Mouse (Mus musculus) bone marrow macrophage, adult 2 months (primary cell): Measurements from ENCODE around the gene Pla2g5. TPM values are rescaled to one million over a fixed set of nuclear protein-coding genes. Genes with fewer than 3 reads are reported as not detected.
A peak's percentile ranks its signal among the peaks of the same experiment; 100 is the strongest.

ENCODE experiments used
- H3K27ac ChIP-seq: 2 replicates; pipeline ENCODE4 v1.5.1; 2012; ENCODE audit warnings: low read depth, low read length; ENCODE audit not compliant: insufficient read depth
- H3K4me1 ChIP-seq: 2 replicates; pipeline ENCODE4 v1.6.1; 2012; ENCODE audit warnings: low read length; ENCODE audit not compliant: control insufficient read depth, insufficient read depth
- H3K4me3 ChIP-seq: 2 replicates; pipeline ENCODE4 v1.5.1; 2012; ENCODE audit warnings: mild to moderate bottlenecking, low read length, moderate library complexity; ENCODE audit not compliant: insufficient read depth
- CTCF ChIP-seq: IDR thresholded peaks from 2 replicates; pipeline ENCODE4 v1.5.1; 2012; ENCODE audit warnings: low read depth, mild to moderate bottlenecking, low read length, moderate library complexity
- POLR2A ChIP-seq: IDR thresholded peaks from 2 replicates; pipeline ENCODE4 v1.6.1; 2012; ENCODE audit warnings: mild to moderate bottlenecking, low read depth, low read length, borderline replicate concordance
- polyA plus RNA-seq: library from polyadenylated mRNA; stranded (reverse); fragments of >200 nt; gene quantifications from 2 replicates; pipeline ENCODE4 v1.2.4, GENCODE M21; 2012; ENCODE audit not compliant: missing spikeins, insufficient read depth, insufficient read length

The Pla2g5 gene
- polyA plus RNA-seq, 1 experiment: not detected

DNA sequence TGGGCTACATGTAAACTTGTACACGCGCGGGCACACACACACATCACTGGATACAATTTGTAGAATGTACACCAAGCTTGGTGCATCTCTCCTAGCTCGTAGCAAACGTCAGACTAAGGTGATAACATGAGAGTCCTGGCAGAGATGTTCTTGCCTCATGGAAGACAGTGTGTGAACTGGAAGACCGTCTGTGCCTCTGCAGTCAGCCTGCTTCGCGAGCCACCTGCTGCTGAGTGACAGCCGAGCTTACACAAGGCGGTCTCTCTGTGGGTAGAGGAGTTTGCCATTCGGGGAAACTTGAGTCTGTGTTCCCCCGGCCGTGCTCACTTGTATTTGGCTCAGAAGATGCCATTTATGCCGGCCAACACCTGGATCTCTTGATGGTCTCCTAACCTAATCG is 4.8 kb downstream of the Pla2g5 start:
- peaks cover 5% of the 10 kb centered on the region; the same call in 1 of the 2 replicates for H3K4me1 ChIP-seq
- no peak for TF ChIP-seq POLR2A
- no peak for TF ChIP-seq CTCF
- H3K4me3 ChIP-seq: no peak overlapping the region

DNA sequence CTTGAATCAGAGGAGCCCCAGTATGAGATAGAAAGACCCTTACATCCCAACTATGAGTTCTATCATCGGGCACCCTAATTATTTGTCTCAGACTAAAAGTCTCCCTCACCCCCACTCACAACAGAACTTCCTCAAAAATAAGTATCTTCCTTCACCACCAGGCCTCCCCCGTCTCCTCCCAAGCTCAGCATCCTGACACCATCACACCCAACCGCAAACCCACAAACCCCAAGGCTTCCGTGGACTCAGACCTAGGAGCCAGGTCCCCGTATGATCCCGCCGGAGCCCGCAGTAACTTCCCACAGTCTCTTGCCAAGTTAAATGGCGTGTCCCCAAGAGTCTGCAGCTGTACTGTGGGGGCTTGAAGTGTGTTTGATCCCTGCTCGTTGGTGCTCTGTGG is 5.7 kb downstream of the Pla2g5 start:
- Histone ChIP-seq H3K27ac (no peak overlapping the region), H3K4me1 (peaks cover 5% of the 10 kb centered on the region; the same call in 1 of the 2 replicates)
- no peak for TF ChIP-seq CTCF
- TF ChIP-seq POLR2A: no peak

More for the DNA sequence above, 4.8 kb downstream of the Pla2g5 start:
- H3K27ac ChIP-seq: no peak overlapping the region

DNA sequence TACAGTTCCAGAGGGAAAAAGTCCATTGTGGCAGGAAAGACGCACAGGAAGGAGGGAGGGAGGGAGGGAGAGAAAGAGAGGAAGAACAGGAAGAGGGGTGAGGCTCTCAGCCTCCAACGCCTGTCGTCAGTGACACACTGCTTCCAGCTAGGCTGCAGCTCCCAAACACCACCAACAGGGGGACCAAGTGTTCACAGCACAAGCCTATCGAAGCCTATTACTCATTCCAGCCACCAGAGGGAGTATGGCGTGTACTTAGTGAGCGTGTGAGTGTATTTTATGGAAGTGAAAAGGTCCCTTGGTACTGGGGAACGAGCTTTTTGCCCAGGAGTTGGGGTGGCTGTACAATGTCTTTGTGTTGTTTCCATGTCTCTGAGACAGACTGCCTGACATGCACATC is 6.8 kb downstream of the Pla2g5 start:
- H3K27ac ChIP-seq: no peak overlapping the region
- no peak overlapping the region for H3K4me3 ChIP-seq
- H3K4me1 ChIP-seq: peaks cover 5% of the 10 kb centered on the region; the same call in 1 of the 2 replicates
- TF ChIP-seq POLR2A: no peak
- TF ChIP-seq CTCF: peak; percentile 90

More for the DNA sequence above, 5.7 kb downstream of the Pla2g5 start:
- no peak overlapping the region for H3K4me3 ChIP-seq

DNA sequence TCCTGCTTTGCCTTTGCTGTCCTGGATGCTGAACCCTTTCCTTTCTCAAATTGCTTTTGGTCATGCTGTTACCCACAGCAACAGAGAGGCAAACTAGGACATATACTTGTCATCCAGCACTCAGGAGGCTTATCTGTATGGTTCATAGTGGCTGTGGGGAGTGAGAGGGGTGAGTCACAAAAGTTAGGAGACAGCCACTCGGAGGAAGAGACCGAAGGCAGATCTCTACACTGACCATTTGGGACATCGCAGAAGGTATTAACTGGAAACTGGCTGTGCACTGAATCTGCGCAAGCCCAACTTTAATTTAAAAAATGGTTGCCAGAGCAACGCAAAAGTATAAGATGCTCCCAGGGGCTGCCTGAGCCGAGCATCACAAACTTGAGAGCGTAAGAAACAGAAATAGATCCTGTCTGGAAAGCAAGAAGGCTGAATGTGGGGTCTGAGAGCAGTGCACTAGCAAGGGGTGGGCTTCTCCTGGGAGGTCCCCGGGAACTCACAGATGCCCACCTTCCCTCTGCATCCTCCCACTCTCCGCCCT is 8.1 kb downstream of the Pla2g5 start:
- Histone ChIP-seq H3K27ac (no peak overlapping the region), H3K4me3 (no peak overlapping the region), H3K4me1 (peaks cover 5% of the 10 kb centered on the region; the same call in 1 of the 2 replicates)
- no peak for TF ChIP-seq CTCF
- TF ChIP-seq POLR2A: no peak

DNA sequence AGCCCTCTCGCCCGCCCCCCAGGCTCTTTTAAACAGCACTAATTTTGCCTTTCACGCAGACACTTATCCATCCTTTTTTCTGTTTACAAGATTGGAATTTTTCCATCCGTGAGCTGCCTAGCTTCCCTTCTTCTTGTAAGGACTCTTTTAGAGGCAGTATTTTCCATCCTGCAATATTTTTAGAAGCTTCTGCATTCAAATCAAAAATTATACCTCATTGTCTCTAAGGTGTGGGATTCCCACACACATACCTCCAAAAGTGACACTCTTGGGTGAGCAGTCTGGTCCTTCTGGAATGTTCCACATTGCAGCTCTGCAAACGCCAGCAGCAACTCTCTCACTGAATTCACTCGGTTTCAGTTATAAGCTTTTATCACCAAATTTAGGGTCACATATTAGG is 10.3 kb downstream of the Pla2g5 start:
- Histone ChIP-seq H3K27ac (no peak overlapping the region), H3K4me3 (no peak overlapping the region), H3K4me1 (peaks cover 5% of the 10 kb centered on the region; the same call in 1 of the 2 replicates)
- no peak for TF ChIP-seq POLR2A
- TF ChIP-seq CTCF: no peak

DNA sequence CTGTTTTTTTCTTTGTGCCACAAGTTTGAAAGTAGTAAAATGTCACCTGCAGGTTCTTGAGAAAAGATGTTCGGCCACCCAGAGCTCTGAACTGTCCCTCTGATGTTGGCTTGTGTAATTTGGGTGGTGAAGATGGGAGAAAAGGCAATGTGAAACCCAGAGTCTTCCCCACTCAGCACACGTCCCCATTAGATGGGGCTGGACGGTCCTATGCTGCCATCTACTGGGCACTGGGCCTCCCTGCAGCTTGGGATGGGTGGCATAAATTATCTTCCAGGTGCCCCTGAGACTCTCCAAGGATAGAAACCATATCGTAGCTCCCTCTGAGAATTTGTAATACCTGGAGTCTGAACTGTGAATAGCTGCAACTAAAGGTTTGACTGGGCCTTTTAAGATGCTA is 11.8 kb downstream of the Pla2g5 start:
- TF ChIP-seq CTCF (peak; percentile 55; the same call in 1 of the 2 replicates), POLR2A (no peak)
- H3K27ac ChIP-seq: no peak overlapping the region
- H3K4me1 ChIP-seq: no peaks in the 10 kb centered on the region
- no peak overlapping the region for H3K4me3 ChIP-seq

DNA sequence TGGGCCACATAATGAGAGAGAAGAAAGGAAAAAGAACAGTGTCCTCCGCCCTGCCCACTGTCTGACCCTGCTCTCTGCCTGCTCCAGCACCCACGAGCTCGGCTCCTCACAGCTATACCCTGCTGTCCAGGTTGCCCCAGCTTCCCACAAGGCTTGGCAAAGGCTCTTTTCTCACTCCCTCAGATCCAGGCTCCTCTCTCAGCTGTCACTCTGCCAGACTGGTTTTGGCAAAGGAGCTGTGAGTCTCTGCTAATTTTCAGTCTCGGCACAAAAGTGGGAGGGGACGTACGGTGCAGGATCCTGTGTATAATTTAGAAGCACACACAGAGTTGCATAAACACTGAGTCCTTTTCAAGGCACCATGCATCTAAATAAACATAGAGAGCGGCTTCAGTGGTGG is 21.9 kb downstream of the Pla2g5 start:
- Histone ChIP-seq H3K4me3 (no peak overlapping the region), H3K27ac (no peak overlapping the region), H3K4me1 (no peaks in the 10 kb centered on the region)
- TF ChIP-seq POLR2A (no peak), CTCF (no peak)

DNA sequence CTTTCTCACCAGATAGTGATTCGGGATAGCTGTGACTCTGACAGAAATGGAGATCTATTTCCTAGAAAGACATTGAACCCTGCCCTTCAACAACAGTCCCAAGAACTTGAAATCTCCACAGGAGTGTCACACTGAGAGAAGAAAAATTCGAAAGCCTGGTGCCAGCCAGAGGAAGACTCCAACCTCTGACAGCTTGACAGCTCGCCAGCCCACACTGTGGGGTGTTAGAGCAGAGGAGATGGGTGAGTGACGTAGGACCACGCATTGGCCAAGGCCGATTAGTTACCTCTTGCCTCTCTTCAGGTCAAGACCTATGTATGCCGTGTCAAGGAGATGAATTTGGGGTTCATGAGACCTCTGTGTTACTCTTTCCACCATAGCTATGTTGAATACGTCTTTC is 22.6 kb downstream of the Pla2g5 start:
- H3K4me3 ChIP-seq: no peak overlapping the region
- TF ChIP-seq CTCF: no peak
- TF ChIP-seq POLR2A: no peak
- no peaks in the 10 kb centered on the region for H3K4me1 ChIP-seq
- no peak overlapping the region for H3K27ac ChIP-seq

DNA sequence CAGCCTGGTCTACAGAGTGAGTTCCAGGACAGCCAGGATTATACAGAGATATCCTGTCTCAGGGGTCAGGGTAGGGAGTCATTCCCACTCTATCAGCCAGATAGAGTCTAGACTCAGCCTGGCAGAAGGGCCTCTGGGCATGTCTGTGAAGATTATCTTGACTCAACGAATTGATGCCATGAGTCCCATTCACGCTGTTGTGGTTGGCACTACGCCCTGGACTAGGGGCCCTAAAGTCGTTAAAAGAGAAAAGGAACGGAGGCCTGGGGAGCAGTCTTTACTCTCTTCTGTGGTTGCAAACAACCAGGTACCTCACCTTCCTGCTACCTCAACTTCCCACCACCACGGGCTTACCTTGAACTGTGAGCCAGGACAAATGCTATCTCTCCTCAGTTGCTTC is 23.5 kb downstream of the Pla2g5 start:
- Histone ChIP-seq H3K4me3 (no peak overlapping the region), H3K4me1 (no peaks in the 10 kb centered on the region), H3K27ac (no peak overlapping the region)
- no peak for TF ChIP-seq CTCF
- no peak for TF ChIP-seq POLR2A

DNA sequence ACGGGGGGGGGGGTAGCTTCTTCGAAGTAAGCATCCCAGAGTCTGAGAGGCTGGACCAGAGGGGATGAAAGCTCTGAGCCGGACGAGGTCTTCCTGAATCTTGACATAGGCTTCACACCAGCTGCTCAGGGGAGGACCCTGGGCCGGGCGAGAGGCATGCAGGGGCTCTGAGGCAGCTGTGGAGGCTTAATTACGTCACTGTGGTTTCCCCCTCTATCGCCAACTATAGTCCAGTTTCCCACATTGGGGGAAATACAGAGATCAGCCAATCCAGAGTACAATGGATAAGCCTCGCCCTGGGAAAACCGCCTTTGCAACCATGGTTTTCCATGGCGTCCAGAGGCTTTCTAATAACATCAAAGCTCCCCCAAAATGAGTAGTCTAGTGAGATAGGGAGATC is 36.1 kb downstream of the Pla2g5 start:
- Histone ChIP-seq H3K4me1 (no peaks in the 10 kb centered on the region), H3K27ac (no peak overlapping the region), H3K4me3 (no peak overlapping the region)
- TF ChIP-seq CTCF (no peak), POLR2A (no peak)

DNA sequence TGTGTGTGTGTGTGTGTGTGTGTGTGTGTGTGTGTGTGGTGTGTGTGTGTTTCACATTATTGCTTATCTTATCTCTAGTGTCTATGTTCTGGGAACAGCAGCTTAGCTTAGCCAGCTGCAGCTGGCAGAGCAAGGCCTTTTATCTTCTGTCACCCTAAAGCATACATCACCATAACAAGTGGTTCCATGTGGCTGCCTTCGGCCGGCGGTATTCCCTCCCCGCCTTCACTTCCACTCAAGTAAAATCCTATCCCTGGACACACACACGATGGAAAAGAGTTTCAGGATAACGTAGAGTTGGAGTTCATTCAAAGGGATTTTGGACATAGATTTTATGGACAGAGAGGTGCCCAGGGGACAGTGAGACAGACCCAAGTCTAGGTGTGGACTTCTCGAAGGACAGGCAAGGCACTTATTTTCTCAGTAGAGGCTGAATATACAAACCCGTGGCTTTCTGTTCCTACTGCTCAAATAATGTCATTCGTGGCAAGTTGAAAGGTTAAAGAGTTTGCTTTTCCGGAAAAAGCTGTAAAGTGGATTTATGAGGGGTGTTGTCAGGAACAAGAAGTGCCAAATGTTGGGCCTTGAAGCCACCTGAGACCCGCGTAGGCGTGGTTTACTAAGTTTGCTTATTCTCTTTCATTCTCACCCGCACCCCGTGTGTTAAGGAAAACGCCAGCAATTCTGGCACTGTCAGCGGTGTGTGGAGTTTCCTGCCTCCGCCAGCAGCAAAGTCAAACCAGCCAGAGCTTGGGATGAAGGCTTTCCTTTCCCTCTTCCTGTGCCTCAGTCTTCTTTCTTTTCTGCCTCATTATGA is 37.3 kb downstream of the Pla2g5 start:
- Histone ChIP-seq H3K4me1 (no peaks in the 10 kb centered on the region), H3K27ac (no peak overlapping the region), H3K4me3 (no peak overlapping the region)
- TF ChIP-seq CTCF: no peak
- TF ChIP-seq POLR2A: no peak
